Mouse (Mus musculus): Measurements from ENCODE around the gene Gm10192. TPM values are rescaled to one million over a fixed set of nuclear protein-coding genes. Genes with fewer than 3 reads are reported as not detected.
"Not testable (repeated sequence)": the region's sequence is repeated elsewhere in the genome, so short reads cannot be mapped to it uniquely, and the experiment has no call there.

Gene Gm10192
- polyA plus RNA-seq (2012; rRNA removed): not detected in 2 replicates

DNA sequence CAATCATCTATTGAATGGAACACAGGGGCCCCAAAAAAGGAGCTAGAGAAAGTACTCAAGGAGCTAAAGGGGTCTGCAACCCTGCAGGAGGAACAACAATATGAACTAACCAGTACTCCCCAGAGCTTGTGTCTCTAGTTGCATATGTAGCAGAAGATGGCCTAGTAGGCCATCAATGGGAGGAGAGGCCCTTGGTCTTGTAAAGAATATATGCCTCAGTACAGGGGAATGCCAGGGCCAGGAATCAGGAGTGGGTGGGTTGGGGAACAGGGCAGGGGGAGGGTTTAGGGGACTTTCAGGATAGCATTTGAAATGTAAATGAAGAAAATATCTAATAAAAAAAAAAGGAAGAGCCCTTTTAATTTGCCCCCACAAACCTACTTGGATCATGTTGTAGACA, at the start of gene Gm10192:
TSS of gene Gm10192 (minus strand) at position 101 of the 400 bp plus-strand sequence.
- DNase-seq (ENCODE audit: low read depth, low spot score): not testable (repeated sequence)

DNA sequence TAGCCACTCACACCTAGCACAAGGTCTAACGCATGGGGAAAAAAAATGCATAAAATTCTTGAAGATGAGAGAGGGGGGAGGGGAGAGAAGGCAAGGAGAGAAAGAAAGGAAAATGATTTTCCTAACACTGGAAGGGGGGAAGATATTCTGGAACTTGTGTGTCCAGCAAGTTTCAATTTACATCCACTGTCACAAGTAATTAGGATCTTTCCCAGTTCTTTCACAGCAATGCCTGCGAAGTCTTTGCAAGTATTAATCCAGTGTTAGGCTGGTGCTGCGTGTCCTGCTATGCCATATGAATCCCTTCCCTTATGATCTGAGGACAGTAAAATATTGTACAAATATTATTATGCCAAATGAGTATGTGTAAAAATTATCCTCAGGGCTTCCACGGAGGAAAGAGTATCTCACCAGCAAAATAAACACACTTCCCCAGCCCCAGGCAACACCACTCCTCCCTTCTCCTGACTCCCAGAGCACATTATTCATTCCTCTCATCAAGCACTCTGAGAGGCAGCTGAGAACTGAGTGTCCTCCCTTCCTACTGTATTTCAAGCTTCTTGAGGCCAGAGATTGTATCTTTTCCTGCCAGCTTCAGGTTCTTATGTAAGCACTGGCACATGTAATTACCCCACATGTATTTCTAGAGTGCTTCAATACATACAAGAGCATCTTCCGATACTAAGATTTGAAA, 47.6 kb upstream of the Gm10192 start:
- 53% methylated on average over 5 of the region's 5 CpGs for WGBS
- no peak for DNase-seq (ENCODE audit: low read depth, low spot score)

DNA sequence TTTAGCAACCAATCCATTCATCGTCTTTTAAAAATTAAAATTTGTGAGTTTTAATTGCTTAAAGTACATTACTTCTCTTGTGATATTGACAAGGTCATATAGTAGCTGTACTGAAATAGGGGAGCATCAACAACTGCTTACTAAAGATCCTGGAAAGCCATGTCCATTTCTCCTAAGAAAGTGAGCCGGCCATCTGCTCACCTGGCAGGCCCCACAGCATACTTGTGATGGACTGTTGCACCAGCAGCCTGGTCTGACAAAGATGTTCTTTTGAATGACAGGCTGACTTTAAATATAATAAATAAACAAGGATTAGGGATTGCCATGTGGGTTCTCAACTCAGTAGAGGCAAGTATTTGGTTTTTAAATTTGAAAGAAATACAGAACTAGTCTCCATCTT, 36.7 kb upstream of the Gm10192 start:
- DNase-seq (ENCODE audit: low read depth, low spot score): no peak
- 91% methylated on average over 2 of the region's 2 CpGs for WGBS

DNA sequence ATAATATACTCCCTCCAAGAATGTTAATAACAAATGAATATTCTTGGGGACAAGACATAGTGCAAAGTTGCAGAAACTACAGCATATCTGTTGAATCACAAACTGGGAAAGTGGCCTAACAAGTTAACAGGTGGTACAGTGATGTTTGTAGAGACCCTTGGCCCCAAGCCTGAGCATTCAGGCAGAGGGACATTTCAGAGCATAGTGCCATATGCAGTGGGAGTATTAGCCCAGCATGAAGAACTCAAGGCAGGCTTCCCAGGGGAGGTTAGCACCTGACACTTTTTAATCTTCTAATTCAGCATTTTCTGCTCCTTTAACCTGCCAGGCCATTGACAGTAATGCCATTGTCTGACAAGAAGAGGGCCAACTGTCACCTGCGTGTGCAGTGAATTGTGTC, 34.9 kb upstream of the Gm10192 start:
- no peak for DNase-seq (ENCODE audit: low read depth, low spot score)
- WGBS: 85% methylated on average over 1 of the region's 1 CpGs

- DNase-seq (ENCODE audit: low read depth, low spot score): no peak
These were observed 29.5 kb upstream of the Gm10192 start for GRCm38 (mm10) chr4:97212514-97212913.

DNA sequence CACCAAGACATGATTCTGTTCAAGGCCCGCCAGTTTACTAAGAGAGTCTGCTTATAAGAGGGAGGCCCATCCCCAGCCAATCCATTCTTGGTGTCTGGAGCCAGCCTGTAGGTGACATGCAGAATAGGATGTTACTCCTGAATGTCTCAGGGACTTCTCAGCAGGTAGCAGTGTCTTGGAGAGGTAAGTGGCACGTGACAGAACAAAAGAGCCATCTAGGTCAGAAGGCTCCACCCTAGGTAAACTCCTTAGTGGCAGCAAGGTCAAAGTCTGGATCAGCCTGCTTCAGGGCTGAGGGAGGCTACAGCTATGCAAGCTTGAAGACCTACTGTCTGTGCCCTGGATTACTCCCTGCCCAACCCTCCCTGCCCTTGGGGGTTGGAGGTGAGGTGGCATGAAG, 20.0 kb upstream of the Gm10192 start:
- 53% methylated on average over 2 of the region's 2 CpGs for WGBS
- not testable (repeated sequence) for DNase-seq (ENCODE audit: low read depth, low spot score)

DNA sequence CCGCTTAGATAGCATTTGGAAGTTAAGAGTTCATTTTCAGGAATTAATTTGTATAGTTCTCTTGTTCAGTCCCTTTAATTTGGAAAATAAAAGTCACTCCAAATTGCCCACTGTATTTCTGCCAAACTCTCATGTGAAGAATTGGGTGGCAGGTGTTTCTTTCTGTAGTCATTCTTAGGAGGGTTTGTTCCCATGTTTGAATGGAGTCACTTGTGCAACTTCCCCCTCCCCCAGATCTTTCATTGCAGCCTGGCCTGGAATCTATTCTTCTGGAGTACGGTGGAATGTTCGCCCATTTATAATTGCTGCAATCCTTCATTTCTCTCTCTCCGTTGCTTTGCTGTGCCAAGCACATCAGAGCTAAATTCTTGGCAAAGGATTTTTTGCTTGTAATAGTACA, 10.2 kb upstream of the Gm10192 start:
- no peak for DNase-seq (ENCODE audit: low read depth, low spot score)
- 38% methylated on average over 4 of the region's 4 CpGs for WGBS

DNA sequence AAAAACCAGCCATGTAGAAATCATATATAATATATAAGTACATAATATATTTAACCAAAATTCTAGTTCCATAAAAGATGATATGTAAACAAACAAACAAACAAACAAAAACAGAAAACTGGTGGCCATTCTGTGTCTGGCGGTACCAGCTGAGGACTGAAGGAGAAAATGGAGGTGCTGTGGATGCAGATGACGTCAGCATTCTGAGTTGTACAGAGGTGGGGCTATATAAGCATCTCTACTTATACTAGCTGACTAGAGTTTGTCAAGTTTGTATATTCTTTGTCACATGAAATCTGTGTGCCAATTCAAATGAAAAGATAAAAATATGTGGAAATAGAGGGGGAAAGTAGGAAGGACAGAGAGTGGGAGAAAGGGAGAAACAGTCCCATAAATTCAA, 9.6 kb upstream of the Gm10192 start:
- no peak for DNase-seq (ENCODE audit: low read depth, low spot score)
- 86% methylated on average over 2 of the region's 2 CpGs for WGBS

DNA sequence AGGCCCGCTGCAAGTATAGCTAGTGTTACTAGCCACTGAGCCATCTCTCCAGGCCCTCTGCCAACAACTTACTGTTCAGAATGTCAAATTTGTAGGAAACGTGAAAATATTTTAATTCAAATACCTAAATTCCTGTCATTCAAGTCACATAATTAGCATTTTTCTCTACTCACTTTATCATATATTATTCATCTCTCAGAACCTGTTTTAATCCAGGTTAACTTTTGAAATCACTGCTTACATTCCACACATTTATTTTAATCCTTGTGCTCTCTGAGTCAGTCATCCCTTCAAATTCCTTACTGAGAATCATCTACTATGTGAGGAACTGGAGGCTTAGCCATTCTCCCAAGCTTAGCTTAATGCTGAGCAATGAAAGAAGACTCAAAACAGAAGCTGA, 2.6 kb downstream of the Gm10192 start:
- 74% methylated on average over 2 of the region's 2 CpGs for WGBS
- DNase-seq (ENCODE audit: low read depth, low spot score): no peak

DNA sequence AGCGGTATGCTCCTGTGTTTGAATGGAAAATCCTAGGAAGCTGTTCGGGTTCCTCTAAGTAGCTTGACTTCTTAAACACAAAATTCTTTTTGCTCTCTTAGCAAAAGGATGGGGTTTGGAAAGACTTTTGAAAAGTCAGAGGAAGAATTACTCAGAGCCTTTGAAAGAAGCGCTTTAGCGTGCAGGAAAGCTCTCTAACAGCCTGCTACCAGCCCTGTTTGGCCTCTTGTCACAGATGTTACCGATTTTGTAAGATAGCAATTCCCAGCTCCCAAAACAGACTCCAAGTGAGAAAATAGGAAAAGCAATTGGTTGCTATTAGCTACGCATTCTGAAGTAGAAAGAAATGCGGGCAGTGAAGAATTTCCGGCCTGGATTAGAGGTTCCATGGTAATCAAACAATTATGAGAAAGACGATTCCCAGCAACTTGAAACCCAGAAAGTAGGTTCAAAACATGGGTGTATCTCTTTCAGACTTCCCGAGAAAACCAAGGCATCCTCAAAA, 26.1 kb downstream of the Gm10192 start:
- 75% methylated on average over 10 of the region's 10 CpGs for WGBS
- no peak for DNase-seq (ENCODE audit: low read depth, low spot score)

GRCm38 (mm10) chr4:97156084-97156483, 26.9 kb downstream of the Gm10192 start:
- no peak for DNase-seq (ENCODE audit: low read depth, low spot score)
- WGBS: 65% methylated on average over 3 of the region's 3 CpGs

DNA sequence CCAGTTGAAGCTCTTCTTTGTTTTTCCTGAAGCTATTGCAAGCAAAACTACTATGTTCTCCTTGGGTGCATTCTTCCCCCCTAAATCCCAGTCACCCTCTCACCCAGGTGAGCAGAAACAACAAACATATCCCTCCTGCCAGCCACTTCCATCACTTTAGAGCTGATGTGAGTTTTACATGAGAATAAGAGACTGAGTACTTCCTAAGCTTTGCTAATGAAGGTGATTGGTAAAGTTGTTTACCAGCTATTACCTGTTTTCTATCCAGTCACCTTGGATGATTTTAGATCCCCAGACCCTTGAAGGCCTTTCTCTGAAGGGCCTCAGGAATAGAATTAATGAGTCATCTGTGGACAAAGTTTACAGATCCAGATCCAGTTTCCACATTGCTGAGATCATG, 29.4 kb downstream of the Gm10192 start:
- DNase-seq (ENCODE audit: low read depth, low spot score): no peak

DNA sequence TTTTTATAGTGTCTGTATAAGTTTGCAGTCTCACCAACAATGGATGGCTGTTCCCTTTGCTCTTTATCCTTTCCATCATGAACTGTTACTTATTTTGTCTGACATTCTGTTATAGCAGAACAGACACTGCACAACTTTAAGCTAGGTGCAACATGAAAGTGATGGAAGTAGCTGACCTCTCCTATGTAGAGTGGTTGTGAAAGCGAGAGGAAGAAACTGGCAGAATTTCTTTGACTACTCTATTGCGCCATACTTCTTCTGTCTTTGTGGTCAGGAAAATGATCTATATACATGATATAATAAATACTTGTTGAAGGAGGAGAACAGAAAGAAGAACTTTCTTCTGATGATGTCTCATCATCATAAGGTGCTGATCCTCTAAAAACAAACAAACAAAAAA, 40.5 kb downstream of the Gm10192 start:
- 92% methylated on average over 2 of the region's 2 CpGs for WGBS
- DNase-seq (ENCODE audit: low read depth, low spot score): no peak

Measured in large intestine, adult 2 months (tissue).